11 mouse cellular contexts compared by ENCODE assay signal in the genomic region with DNA sequence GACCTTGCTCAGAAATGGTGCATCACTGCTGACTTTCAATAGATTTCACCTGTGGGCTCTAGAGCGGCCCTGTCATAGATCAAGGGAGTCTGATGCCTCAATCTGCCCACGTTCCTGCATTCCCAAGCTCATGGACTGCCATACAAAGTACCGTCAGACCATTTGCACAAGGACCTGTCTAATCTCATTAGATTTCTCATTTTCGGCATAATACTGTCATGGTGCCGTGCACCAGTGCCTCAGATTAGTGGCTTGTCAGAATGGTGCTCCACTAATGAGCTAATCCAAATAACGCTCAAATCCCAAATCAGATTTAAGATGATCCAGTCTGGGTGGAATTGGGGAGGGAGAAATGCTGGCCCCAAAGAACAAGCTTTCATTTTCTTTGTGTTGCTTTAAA.
DNase-seq lines count a peak whose midpoint lies in the region; ATAC-seq and TF ChIP-seq lines count a peak whose summit lies in the region.
"Had no signal": no experiment of that assay in that cellular context is flagged by ENCODE, and none has a peak within 500 bp of the region (broad histone marks: within the 10 kb centered on the region; RNA-seq: fewer than 3 reads in every experiment).

No protein-coding gene starts in this region.

- WGBS in forebrain, postnatal 0 days, result 50% methylated on average over 6 of the region's 6 CpGs
- WGBS in forebrain, embryonic 14.5 days, result 27% methylated on average over 6 of the region's 6 CpGs
- 79% methylated on average over 6 of the region's 6 CpGs for WGBS in hindbrain, embryonic 10.5 days
- WGBS in limb, embryonic 15.5 days, result 71% methylated on average over 6 of the region's 6 CpGs

- no peaks in the 10 kb centered on the region; the same call in 1 of the 2 replicates for H3K27me3 ChIP-seq in forebrain, postnatal 0 days (ENCODE audit: insufficient read depth, low read length)
- no peaks in the 10 kb centered on the region for H3K27me3 ChIP-seq in forebrain, embryonic 14.5 days (replicated peaks; ENCODE audit: control insufficient read depth, insufficient read depth, low read length)
- peaks cover 8% of the 10 kb centered on the region; the same call in 1 of the 2 replicates for H3K27me3 ChIP-seq in hindbrain, embryonic 10.5 days (ENCODE audit: insufficient read depth, poor library complexity, severe bottlenecking)
- H3K27me3 ChIP-seq in limb, embryonic 15.5 days, result peaks cover 11% of the 10 kb centered on the region; the same call in 1 of the 2 replicates

- no peak overlapping the region for H3K4me3 ChIP-seq in forebrain, postnatal 0 days (ENCODE audit: low read depth, low read length)
- no peak overlapping the region for H3K4me3 ChIP-seq in forebrain, embryonic 14.5 days (ENCODE audit: low read depth, low read length)
- H3K4me3 ChIP-seq in hindbrain, embryonic 10.5 days, result no peak overlapping the region
- no peak overlapping the region for H3K4me3 ChIP-seq in limb, embryonic 15.5 days
- H3K4me3 ChIP-seq: megakaryocyte, embryonic 14.5 days had no signal

- H3K9ac ChIP-seq in forebrain, postnatal 0 days, result no peak overlapping the region
- no peak overlapping the region for H3K9ac ChIP-seq in forebrain, embryonic 14.5 days (ENCODE audit: low read length)
- H3K9ac ChIP-seq in limb, embryonic 15.5 days, result no peak overlapping the region
- H3K9ac ChIP-seq: lung, embryonic 14.5 days had no signal

- peak overlapping the region; percentile 16; the same call in 1 of the 2 replicates for H3K27ac ChIP-seq in forebrain, postnatal 0 days (ENCODE audit: low read depth, low read length)
- H3K27ac ChIP-seq in forebrain, embryonic 14.5 days (ENCODE audit: low read depth, low read length), result no peak overlapping the region
- 0 out of 2 replicates have a peak overlapping the region, but pooled peaks have one; percentile 47 for H3K27ac ChIP-seq in hindbrain, embryonic 10.5 days
- 0 out of 2 replicates have a peak overlapping the region, but pooled peaks have one; percentile 28 for H3K27ac ChIP-seq in limb, embryonic 15.5 days

- ATAC-seq in forebrain, postnatal 0 days, result no peak
- no peak for ATAC-seq in forebrain, embryonic 14.5 days
- no peak for ATAC-seq in limb, embryonic 15.5 days (ENCODE audit: insufficient number of reproducible peaks, low FRiP score, low TSS enrichment, low read depth)

- DNase-seq in forebrain, postnatal 0 days, result no peak
- no peak for DNase-seq in forebrain, embryonic 14.5 days (ENCODE audit: low spot score)
- peak; percentile 8 for DNase-seq in MN1 (ENCODE audit: low spot score)
- no peak for DNase-seq in hindbrain, embryonic 10.5 days (ENCODE audit: low spot score)
- DNase-seq in left cerebral cortex, postnatal 4 days, result no peak
- no peak for DNase-seq in gastrocnemius, postnatal 14 days
- DNase-seq in testis, postnatal 14 days (ENCODE audit: low spot score), result no peak
- DNase-seq: kidney, adult 18-20 months; lung, embryonic 14.5 days had no signal

- H3K4me1 ChIP-seq in forebrain, postnatal 0 days (ENCODE audit: insufficient read depth), result 0 out of 2 replicates have a peak, but pooled peaks cover 7% of the 10 kb centered on the region
- peaks cover 39% of the 10 kb centered on the region for H3K4me1 ChIP-seq in forebrain, embryonic 14.5 days (ENCODE audit: control insufficient read depth, insufficient read depth, low read length)
- H3K4me1 ChIP-seq in hindbrain, embryonic 10.5 days (replicated peaks), result peaks cover 55% of the 10 kb centered on the region
- H3K4me1 ChIP-seq in limb, embryonic 15.5 days, result peaks cover 24% of the 10 kb centered on the region
- H3K4me1 ChIP-seq: megakaryocyte, embryonic 14.5 days had no signal

- intact Hi-C loops in left cerebral cortex, postnatal 4 days (cut with DNase I), result loop anchor here (5.0 kb wide), 1 partner anchor 1409 kb away; no protein-coding TSS in a partner anchor
- intact Hi-C loops in gastrocnemius, postnatal 14 days (cut with DNase I; ENCODE audit: low total_unique reads), result no loop called here

- H3K36me3 ChIP-seq in forebrain, postnatal 0 days (ENCODE audit: insufficient read depth), result no peaks in the 10 kb centered on the region
- H3K36me3 ChIP-seq in forebrain, embryonic 14.5 days (ENCODE audit: control insufficient read depth, insufficient read depth, low read length), result no peaks in the 10 kb centered on the region
- no peaks in the 10 kb centered on the region for H3K36me3 ChIP-seq in hindbrain, embryonic 10.5 days
- no peaks in the 10 kb centered on the region for H3K36me3 ChIP-seq in limb, embryonic 15.5 days

- no peaks in the 10 kb centered on the region for H3K9me3 ChIP-seq in forebrain, postnatal 0 days (ENCODE audit: low read length)
- no peaks in the 10 kb centered on the region for H3K9me3 ChIP-seq in forebrain, embryonic 14.5 days (replicated peaks; ENCODE audit: control insufficient read depth, low read length)
- no peaks in the 10 kb centered on the region for H3K9me3 ChIP-seq in hindbrain, embryonic 10.5 days
- no peaks in the 10 kb centered on the region for H3K9me3 ChIP-seq in limb, embryonic 15.5 days
- H3K9me3 ChIP-seq: megakaryocyte, embryonic 14.5 days had no signal

- TF ChIP-seq CTCF in forebrain, postnatal 0 days (IDR thresholded peaks at IDR 0.05; ENCODE audit: low read depth), result no peak

- no peak overlapping the region for H3K4me2 ChIP-seq in forebrain, postnatal 0 days (ENCODE audit: low read depth)
- no peak overlapping the region for H3K4me2 ChIP-seq in forebrain, embryonic 14.5 days (ENCODE audit: low read length)
- H3K4me2 ChIP-seq in limb, embryonic 15.5 days, result no peak overlapping the region
- H3K4me2 ChIP-seq: lung, embryonic 14.5 days had no signal
